Mouse (Mus musculus) forebrain, embryonic 10.5 days (tissue): ENCODE results near the gene Eddm3b. TPM values are rescaled to one million over a fixed set of nuclear protein-coding genes. Genes with fewer than 3 reads are reported as not detected.

Experiments
- DNase-seq: peaks from one replicate; pipeline ENCODE4 v3.0.0-alpha.2; 2017; ENCODE audit warnings: low spot score; ENCODE audit errors: extremely low spot score
- H3K27ac ChIP-seq: fragments of 300-500 bp; sonication (generic); 2 replicates; pipeline ENCODE4 v1.5.1; 2016; ENCODE audit warnings: mild to moderate bottlenecking
- H3K27me3 ChIP-seq: fragments of 300-500 bp; sonication (generic); 2 replicates; pipeline ENCODE4 v1.6.1; 2016; ENCODE audit warnings: mild to moderate bottlenecking; ENCODE audit not compliant: poor library complexity, severe bottlenecking
- H3K36me3 ChIP-seq: fragments of 300-500 bp; sonication (generic); replicated peaks from 2 replicates; pipeline ENCODE4 v1.6.1; 2016; ENCODE audit warnings: mild to moderate bottlenecking, moderate library complexity
- H3K4me1 ChIP-seq: fragments of 300-500 bp; sonication (generic); 2 replicates; pipeline ENCODE4 v1.6.1; 2016
- H3K4me3 ChIP-seq: fragments of 300-500 bp; sonication (generic); 2 replicates; pipeline ENCODE4 v1.5.1; 2016; ENCODE audit warnings: mild to moderate bottlenecking, moderate library complexity
- H3K9me3 ChIP-seq: fragments of 300-500 bp; sonication (generic); 2 replicates; pipeline ENCODE4 v1.6.1; 2016; ENCODE audit warnings: mild to moderate bottlenecking, moderate library complexity
- WGBS: fragments of 180-500 bp; shearing (Covaris S2); methylation state at CpG from one replicate; pipeline ENCODE4 v1.1.7; 2016; 5-methylcytosine and 5-hydroxymethylcytosine counted together
- polyA plus RNA-seq: library from polyadenylated mRNA; unstranded; fragments of >200 nt; fragmentation: Nextera tagmentation; extraction: Ambion mirVana; gene quantifications from 2 replicates; pipeline ENCODE4 v1.2.1, GENCODE M21; 2016

Gene Eddm3b
- polyA plus RNA-seq, 1 experiment from 2014 or later = not detected

DNA sequence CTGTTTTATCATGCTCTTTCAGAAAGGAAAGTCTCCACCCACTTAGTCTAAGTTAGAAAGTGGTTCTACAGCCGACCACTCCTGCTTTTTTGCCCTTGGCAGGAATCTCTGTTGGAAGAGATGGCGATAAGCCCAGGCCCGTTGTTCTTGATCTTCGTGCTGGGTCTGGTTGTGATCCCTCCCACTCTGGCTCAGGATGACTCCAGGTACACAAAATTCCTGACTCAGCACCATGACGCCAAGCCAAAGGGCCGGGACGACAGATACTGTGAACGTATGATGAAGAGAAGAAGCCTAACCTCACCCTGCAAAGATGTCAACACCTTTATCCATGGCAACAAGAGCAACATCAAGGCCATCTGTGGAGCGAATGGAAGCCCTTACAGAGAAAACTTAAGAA lies 12.9 kb upstream of the Eddm3b start:
- WGBS = 82% methylated on average over 9 of the region's 9 CpGs
- DNase-seq = no peak

DNA sequence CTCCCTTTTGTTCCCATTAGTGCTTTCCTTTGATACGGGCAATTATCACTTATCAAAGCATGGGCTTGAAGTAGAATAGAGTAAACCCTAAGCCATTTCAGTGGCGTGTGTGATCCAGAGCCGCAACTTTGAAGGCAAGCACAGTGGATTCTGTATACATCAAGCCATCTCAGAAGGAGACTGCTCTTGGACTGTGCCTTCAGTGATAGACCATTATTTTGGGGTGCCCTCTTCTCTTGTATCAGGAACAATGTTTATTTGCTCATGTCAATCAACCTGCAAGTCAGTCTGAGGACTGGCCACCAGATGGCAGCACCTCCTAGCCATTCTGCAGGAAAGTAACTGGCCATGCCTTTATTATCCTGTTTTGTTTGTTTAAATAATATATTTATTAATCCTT lies 11.0 kb upstream of the Eddm3b start:
- H3K27me3 ChIP-seq = no peaks in the 10 kb centered on the region
- peak; percentile 61 for DNase-seq
- H3K4me3 ChIP-seq = no peak overlapping the region
- no peaks in the 10 kb centered on the region for H3K4me1 ChIP-seq
- no peaks in the 10 kb centered on the region for H3K9me3 ChIP-seq
- H3K27ac ChIP-seq = no peak overlapping the region
- H3K36me3 ChIP-seq = no peaks in the 10 kb centered on the region
- 56% methylated on average over 3 of the region's 3 CpGs for WGBS

More for the DNA sequence above, 12.9 kb upstream of the Eddm3b start:
- no peaks in the 10 kb centered on the region for H3K9me3 ChIP-seq
- no peaks in the 10 kb centered on the region for H3K36me3 ChIP-seq
- H3K4me1 ChIP-seq = no peaks in the 10 kb centered on the region
- no peak overlapping the region for H3K27ac ChIP-seq
- H3K4me3 ChIP-seq = no peak overlapping the region
- no peaks in the 10 kb centered on the region for H3K27me3 ChIP-seq

GRCm38 (mm10) chr14:51104366-51104765 lies 9.9 kb upstream of the Eddm3b start:
- Histone ChIP-seq H3K9me3 (no peaks in the 10 kb centered on the region), H3K36me3 (no peaks in the 10 kb centered on the region), H3K4me3 (no peak overlapping the region), H3K27me3 (no peaks in the 10 kb centered on the region), H3K4me1 (no peaks in the 10 kb centered on the region), H3K27ac (no peak overlapping the region)
- DNase-seq = no peak
- WGBS = 86% methylated on average over 2 of the region's 2 CpGs

DNA sequence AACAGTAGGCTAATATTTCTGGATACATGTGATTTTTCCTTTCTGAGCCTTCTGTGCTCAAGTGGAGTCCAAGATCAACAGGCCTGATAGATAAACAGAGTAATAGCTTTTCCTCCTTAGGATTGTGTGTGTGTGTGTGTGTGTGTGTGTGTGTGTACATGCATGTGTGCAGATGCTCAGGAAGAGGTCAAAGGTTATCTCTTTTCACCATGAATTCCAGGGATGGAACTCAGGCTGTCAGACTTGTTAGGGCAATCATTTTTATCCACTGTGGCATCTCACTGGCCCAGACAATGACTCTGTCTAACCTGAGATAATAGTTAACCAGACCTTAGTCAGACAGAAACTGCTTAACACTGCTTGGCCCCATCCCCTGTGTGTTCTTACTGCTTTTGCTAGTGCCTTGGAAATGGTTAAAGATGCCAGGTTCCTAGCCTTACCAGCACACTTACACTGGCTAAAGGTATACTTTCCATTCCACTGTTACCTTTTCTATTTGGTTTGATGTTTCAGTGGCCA lies 7.7 kb upstream of the Eddm3b start:
- DNase-seq = no peak
- no peak overlapping the region for H3K4me3 ChIP-seq
- no peaks in the 10 kb centered on the region for H3K9me3 ChIP-seq
- H3K36me3 ChIP-seq = no peaks in the 10 kb centered on the region
- no peak overlapping the region for H3K27ac ChIP-seq
- H3K4me1 ChIP-seq = no peaks in the 10 kb centered on the region
- H3K27me3 ChIP-seq = no peaks in the 10 kb centered on the region

DNA sequence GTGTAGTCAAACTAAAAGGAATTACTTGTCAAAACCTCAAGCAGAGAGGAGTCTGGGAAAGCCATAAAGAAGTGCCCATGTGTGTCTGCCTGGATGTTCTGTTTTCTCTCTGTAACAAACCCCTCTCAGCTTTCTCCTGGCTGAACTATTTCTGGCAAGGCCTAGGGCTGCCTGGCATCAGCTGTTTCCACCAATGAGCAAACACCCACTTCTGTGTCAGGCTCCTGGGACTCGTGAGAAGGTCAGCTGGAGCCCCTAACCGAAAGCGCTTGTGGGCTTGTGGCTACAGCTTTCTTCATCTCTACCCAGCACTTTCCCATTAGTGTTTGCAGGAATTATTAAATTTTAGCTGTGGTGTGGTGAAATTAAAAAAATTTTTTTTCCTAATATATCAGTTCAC lies 2.3 kb upstream of the Eddm3b start:
- H3K4me1 ChIP-seq = peaks cover 11% of the 10 kb centered on the region; the same call in 1 of the 2 replicates
- 83% methylated on average over 3 of the region's 3 CpGs for WGBS
- H3K9me3 ChIP-seq = no peaks in the 10 kb centered on the region

DNA sequence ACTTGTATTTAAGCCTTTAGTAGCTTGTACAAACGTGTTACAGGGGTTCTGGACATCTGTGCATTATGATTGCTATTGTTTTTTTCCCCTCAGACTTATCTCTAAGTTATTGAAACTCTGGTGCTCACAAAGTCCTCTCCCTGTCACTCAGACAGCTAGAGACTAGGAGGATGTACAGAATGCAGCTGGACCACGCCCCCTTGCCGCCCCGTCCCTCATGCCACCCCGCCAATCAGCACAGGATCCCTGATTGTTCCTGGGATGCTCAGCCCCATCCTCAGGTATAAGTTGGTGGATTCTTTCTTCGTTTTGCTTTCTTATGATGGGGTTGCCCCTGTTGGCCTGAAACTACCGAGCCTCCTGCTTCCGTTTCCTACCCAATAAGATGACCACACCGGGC lies 750 bp upstream of the Eddm3b start:
- Histone ChIP-seq H3K9me3 (no peaks in the 10 kb centered on the region), H3K36me3 (no peaks in the 10 kb centered on the region), H3K27me3 (no peaks in the 10 kb centered on the region), H3K27ac (no peak overlapping the region), H3K4me1 (peaks cover 11% of the 10 kb centered on the region; the same call in 1 of the 2 replicates), H3K4me3 (no peak overlapping the region; the same call in 1 of the 2 replicates)
- DNase-seq = no peak
- 28% methylated on average over 9 of the region's 9 CpGs for WGBS

More for the DNA sequence above, 2.3 kb upstream of the Eddm3b start:
- H3K36me3 ChIP-seq = no peaks in the 10 kb centered on the region
- H3K27me3 ChIP-seq = no peaks in the 10 kb centered on the region
- no peak for DNase-seq
- H3K27ac ChIP-seq = no peak overlapping the region
- H3K4me3 ChIP-seq = no peak overlapping the region

GRCm38 (mm10) chr14:51125684-51126083 lies 11.5 kb downstream of the Eddm3b start:
- no peak overlapping the region for H3K27ac ChIP-seq
- no peak for DNase-seq
- H3K9me3 ChIP-seq = no peaks in the 10 kb centered on the region
- H3K27me3 ChIP-seq = no peaks in the 10 kb centered on the region
- no peak overlapping the region for H3K4me3 ChIP-seq
- WGBS = 84% methylated on average over 6 of the region's 6 CpGs
- H3K36me3 ChIP-seq = no peaks in the 10 kb centered on the region
- peaks cover 9% of the 10 kb centered on the region for H3K4me1 ChIP-seq

GRCm38 (mm10) chr14:51127648-51128258 lies 13.5 kb downstream of the Eddm3b start:
- Histone ChIP-seq H3K9me3 (no peaks in the 10 kb centered on the region), H3K27me3 (no peaks in the 10 kb centered on the region), H3K4me3 (no peak overlapping the region), H3K27ac (peak overlapping the region; percentile 15; the same call in 1 of the 2 replicates), H3K4me1 (peaks cover 4% of the 10 kb centered on the region), H3K36me3 (no peaks in the 10 kb centered on the region)
- no peak for DNase-seq
- 71% methylated on average over 2 of the region's 2 CpGs for WGBS

- H3K36me3 ChIP-seq = no peaks in the 10 kb centered on the region
- no peaks in the 10 kb centered on the region for H3K27me3 ChIP-seq
- no peaks in the 10 kb centered on the region for H3K9me3 ChIP-seq
- no peak for DNase-seq
- no peak overlapping the region for H3K27ac ChIP-seq
- H3K4me1 ChIP-seq = no peaks in the 10 kb centered on the region
- H3K4me3 ChIP-seq = no peak overlapping the region
- WGBS = 85% methylated on average over 9 of the region's 9 CpGs
Measured at GRCm38 (mm10) chr14:51128775-51129623, 14.8 kb downstream of the Eddm3b start.

GRCm38 (mm10) chr14:51129624-51129975 lies 15.4 kb downstream of the Eddm3b start:
- Histone ChIP-seq H3K4me1 (no peaks in the 10 kb centered on the region), H3K27ac (no peak overlapping the region), H3K4me3 (no peak overlapping the region), H3K9me3 (no peaks in the 10 kb centered on the region), H3K27me3 (no peaks in the 10 kb centered on the region), H3K36me3 (no peaks in the 10 kb centered on the region)
- no peak for DNase-seq
- WGBS = 69% methylated on average over 4 of the region's 4 CpGs

DNA sequence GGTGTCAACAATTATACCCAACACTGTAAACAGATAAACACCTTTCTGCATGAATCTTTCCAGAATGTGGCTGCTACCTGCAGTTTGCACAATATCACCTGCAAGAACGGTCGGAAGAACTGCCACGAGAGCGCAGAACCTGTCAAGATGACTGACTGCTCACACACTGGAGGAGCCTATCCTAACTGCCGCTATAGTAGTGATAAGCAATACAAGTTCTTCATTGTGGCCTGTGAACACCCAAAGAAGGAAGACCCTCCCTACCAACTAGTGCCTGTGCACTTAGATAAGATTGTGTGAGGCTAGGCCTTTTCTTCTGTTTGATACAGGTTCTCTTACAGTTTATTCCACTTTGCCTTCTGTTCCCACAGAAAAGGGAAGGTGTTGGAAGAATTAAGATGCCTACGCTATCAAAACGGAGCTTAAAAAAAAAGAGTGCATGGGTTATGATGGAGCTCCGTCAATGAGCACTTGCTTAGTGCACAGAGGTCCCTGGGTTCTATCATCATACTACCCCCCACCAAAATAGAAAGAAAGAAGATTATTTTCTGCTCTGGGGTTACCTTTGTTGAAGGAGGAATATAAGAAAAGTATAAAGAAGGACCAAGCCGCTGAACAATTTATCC lies 16.2 kb downstream of the Eddm3b start:
- Histone ChIP-seq H3K9me3 (no peaks in the 10 kb centered on the region), H3K27me3 (no peaks in the 10 kb centered on the region), H3K4me1 (no peaks in the 10 kb centered on the region), H3K4me3 (no peak overlapping the region), H3K36me3 (no peaks in the 10 kb centered on the region), H3K27ac (no peak overlapping the region)
- no peak for DNase-seq
- 91% methylated on average over 9 of the region's 9 CpGs for WGBS

- no peaks in the 10 kb centered on the region for H3K4me1 ChIP-seq
- no peaks in the 10 kb centered on the region for H3K9me3 ChIP-seq
- WGBS = 83% methylated on average over 7 of the region's 7 CpGs
- no peak overlapping the region for H3K4me3 ChIP-seq
- no peaks in the 10 kb centered on the region for H3K27me3 ChIP-seq
- H3K36me3 ChIP-seq = no peaks in the 10 kb centered on the region
- H3K27ac ChIP-seq = no peak overlapping the region
- DNase-seq = no peak
Measured at GRCm38 (mm10) chr14:51131086-51131815, 17.0 kb downstream of the Eddm3b start.
